Mouse (Mus musculus) CD4-positive, CD25-positive, alpha-beta regulatory T cell, adult 9 weeks (primary cell): ENCODE measurements around the gene St3gal2. TPM values are rescaled to one million over a fixed set of nuclear protein-coding genes. Genes with fewer than 3 reads are reported as not detected.

Experiments used
- polyA plus RNA-seq: library from polyadenylated mRNA; unstranded; fragments of 100-300 nt; shearing (Covaris generic); gene quantifications from one replicate; pipeline ENCODE4 v1.2.1, GENCODE M21; 2017

The St3gal2 gene
- 4.8 TPM for polyA plus RNA-seq

DNA sequence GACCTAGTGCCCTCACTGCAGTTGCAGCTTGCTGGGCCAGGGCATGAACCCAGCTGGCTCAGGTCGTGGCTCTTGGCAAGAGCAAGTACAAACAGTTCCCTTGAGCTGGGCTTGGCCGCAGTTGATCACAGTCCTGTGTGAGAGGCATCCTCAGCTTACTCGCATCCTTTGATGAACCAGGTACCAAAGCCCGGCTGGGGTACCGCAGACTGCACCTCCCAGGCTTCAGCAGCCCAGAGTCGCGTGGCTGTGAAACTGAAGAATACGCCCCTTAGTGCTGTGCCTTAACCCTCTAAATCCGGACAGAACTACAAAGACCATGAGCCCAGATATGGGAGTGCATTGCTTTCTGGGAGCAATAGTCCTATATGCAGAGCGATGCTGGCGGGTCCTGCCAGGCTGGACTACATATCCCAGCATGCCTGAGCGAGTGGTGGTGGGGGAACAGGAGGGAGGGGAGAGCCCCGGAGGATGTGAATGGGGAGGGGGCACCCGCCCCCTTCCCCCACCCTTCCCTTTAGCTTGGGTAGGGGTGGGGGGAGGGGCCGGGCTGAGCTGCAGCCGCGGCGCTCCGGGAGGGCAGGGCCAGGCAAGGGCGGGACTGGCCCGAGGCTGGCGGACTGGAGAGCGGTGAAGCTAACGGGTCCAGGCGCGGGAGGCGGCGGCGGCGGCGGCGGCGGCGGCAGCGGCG is at the start of gene St3gal2:
Gene St3gal2, plus strand, starts transcription at position 582 of the 691 bp plus-strand sequence.

DNA sequence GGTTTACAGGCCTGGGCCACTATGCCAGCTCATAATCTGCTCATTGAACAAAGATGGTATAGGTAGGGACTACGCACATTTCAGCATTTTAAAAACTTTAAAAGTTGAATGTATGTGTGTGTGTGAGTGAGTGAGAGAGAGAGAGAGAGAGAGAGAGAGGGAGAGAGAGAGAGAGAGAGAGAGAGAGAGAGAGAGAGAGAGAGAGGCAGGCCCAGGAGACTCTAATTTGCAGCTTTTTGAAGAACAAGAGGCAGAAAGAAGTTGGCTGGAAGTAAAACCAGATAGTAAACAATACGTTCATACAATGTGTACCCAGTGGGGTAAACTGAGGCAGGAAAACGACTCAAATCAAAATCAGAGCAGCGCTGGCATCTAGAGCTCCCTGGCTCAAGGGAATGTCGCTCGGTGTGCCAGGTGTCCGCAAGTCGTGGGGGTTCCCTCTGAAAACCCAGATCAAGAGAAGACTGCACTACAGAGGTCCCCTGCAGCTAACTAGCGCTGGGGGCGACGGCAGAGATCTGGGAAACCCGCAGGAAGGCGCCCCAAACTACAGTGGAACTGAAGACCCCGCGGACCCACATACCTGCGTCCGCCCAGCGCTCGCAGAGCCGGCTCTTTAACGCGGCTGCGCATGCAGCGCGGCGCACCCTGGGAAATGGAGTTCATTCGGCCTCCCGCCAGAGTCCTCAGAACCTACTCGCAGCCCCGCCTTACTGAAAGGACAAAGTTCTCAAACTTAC is 17.7 kb upstream of the St3gal2 start, which contains the start of gene Fuk:
Gene Fuk, minus strand, starts transcription at position 650 of the 740 bp plus-strand sequence.

DNA sequence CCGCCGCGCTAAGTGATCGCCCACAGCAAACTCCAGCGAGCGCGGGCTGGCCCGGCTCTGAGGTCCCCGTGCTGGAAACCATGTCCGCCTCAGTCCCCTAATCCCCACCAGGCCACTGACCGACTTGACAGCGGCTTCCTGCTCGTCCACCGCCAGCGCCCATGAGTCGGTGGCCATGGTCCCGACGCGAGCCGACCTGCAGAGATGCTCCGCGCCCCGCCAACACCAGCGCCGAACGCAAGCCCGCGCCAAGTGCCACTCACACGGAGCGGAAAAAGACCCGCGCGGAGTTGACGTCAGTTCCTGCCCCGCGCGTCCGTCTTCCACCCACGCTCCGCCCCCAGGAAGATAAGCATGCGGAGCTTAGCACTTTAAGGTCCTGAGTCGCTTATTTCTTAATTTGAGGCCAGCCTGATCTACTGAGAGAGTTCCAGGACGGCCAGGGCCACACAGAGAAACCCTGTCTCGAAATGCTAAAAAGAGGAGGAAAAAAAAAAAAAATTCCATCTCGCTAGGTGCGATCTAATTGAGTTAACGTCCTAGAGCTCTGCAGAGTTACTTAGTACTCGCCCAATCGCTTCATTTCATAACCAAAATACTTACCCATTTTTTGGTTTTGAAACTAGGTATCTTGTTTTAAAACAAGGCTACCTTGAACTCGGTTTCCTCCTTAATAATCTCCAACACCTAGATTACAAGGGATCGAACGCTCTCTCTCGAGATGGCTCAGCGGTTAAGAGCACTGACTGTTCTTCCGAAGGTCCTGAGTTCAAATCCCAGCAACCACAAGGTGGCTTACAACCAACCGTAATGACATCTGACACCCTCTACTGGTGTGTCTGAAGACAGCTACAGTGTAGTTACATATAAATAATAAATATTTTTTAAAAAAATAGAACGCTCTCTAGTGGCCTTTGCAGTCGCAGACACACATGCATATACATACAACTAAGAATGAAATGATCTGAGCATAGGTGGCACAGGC is 78.1 kb downstream of the St3gal2 start, which contains the start of gene Ddx19a:
Gene Ddx19a, minus strand, starts transcription at position 254 of the 985 bp plus-strand sequence.

Other genes starting within 250 kb of the St3gal2 start
- gene Mtss1l, start 198.4 kb upstream of the St3gal2 start, polyA plus RNA-seq: not detected
- gene Il34, start 114.0 kb upstream of the St3gal2 start, polyA plus RNA-seq: not detected
- gene Cog4, start 73.3 kb upstream of the St3gal2 start, polyA plus RNA-seq: 80.4 TPM
- gene Sf3b3, start 73.1 kb upstream of the St3gal2 start, polyA plus RNA-seq: 240 TPM
- gene Fuk, start 17.4 kb upstream of the St3gal2 start, polyA plus RNA-seq: 10.5 TPM
- 19.6 TPM for gene Ddx19a, start 77.9 kb downstream of the St3gal2 start, polyA plus RNA-seq
- gene Ddx19b, start 111.8 kb downstream of the St3gal2 start, polyA plus RNA-seq: 19.2 TPM
- gene Aars, start 113.2 kb downstream of the St3gal2 start, polyA plus RNA-seq: 48.6 TPM
- not detected for gene Exosc6, start 136.4 kb downstream of the St3gal2 start, polyA plus RNA-seq
- not detected for gene Clec18a, start 172.5 kb downstream of the St3gal2 start, polyA plus RNA-seq
- 10.5 TPM for gene Pdpr, start 174.7 kb downstream of the St3gal2 start, polyA plus RNA-seq